Mouse (Mus musculus) liver (tissue): Measurements from ENCODE around the gene Tmem268.

Experiments used
- DNase-seq: peaks from one replicate; pipeline ENCODE4 v3.0.0-alpha.2; 2020; ENCODE audit warnings: mixed read lengths

The Tmem268 gene

DNA sequence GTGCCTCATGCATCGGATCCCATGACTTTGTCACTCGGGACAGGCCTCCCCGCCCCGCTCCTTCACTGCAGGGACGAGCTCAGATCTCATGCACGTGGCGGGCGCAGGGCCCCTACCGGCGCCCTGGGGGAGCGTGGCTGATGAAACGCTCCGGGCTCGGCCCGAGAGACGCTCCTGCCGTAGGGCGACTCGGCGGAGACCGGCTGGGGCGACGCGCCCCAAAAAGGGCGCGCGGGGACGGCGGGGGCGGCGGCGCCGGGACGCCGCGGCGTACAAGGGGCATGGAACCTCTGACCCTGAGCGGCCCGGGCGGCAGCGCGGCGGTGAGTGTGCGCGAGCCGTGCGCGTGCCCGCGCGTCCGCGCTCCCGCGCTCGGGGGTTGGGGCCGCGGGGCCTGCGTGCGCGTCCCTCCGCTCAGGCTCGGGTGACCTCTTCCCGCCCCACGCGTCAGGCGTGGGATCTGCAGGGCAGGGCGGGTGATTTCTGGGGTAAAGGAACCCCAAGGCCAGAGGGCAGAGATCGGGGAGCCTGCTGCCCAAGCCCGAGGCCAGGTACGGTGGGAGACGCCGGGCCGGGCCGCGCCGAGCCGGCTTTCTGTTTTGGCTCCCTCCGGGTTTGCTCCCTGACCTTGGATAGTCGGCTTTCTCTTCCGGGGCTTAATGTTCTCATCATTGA is at the start of gene Tmem268:
Gene Tmem268 (plus strand): TSS at position 375 of the 675 bp plus-strand sequence.
- peak; percentile 79 for DNase-seq

- no peak for DNase-seq
Observed at GRCm38 (mm10) chr4:63512921-63513320, 45.7 kb upstream of the Tmem268 start.

- no peak for DNase-seq
Observed at GRCm38 (mm10) chr4:63514454-63514984, 44.1 kb upstream of the Tmem268 start.

DNA sequence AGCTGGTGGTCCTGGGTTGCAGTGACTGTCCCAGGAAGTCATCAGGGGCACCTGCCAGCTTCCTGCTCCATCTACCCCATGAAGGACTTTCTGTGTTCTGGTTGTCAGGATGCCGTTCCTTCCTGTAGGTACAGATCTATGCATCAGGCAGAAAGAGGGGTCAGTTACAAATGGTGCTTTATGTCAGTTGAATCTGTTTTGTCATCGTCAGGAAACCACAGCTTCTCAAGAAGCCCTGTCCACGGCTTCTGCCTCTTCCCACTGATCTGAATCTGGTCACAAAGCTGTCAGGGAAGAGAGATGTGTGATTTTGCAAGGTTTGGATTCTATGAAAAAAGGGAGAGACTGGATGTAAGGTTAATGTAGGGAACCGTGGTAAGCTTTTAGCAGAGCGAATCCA is 43.6 kb upstream of the Tmem268 start:
- DNase-seq = no peak

GRCm38 (mm10) chr4:63521813-63522419 is 36.7 kb upstream of the Tmem268 start:
- no peak for DNase-seq

DNA sequence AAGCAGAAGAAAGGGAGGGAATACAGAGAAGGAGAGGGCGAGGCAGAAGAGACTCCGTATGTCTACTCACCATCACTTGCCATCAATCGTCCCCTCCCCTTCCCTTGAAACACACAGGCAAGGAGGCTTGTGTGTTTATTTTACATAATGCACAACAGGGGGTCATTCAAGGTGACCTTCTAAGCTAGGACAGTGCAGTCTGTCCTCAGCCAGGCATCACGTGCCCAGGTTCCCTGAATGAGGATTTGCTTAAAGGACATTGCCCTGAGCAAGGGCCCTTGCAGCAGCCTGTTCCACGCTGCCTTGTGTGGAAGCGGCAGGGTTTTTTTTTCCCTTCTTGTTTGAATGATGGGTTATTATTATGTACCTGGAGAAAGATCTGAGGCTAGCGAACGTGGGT is 33.1 kb upstream of the Tmem268 start:
- DNase-seq = no peak

DNA sequence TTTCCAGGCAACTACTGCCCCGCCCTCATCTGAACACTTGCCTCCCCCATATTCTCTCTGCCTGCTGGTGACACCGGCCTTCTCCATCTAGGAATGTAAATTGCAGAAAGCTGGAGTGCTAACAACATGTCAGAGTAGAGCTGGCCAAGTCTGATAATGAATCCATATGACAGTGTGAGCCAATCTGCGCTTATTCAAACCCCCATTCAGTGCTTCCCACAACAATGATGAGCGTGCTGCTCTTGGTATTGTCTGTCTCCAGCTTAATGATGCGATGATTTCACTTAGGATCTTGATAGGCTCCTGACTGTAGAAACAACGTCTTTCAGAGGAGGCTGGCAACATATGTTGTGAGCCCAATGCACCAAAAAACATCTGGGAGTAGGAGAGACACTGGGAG is 29.6 kb upstream of the Tmem268 start:
- DNase-seq = no peak

DNA sequence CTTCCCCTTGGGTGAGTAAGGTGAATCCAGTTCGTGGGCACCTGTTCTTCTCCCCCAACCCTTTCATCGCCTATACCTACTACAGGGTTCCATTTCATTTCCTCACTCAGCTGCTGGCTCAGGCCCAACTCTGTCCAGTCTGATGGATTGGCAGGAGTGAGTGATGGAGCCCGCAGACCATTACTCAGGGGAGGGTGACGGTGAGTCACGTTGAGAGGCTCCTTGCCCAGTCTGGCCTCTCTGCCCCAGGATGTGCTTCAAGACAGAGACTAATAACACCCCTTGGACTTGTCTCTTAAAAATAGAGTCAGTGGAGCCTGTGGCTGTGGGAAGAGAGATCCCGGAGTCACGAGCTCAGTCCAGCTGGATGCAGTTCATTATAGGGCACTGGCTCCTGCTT is 28.2 kb upstream of the Tmem268 start:
- DNase-seq = no peak

- no peak for DNase-seq
Observed at GRCm38 (mm10) chr4:63537602-63538001, 21.0 kb upstream of the Tmem268 start.

DNA sequence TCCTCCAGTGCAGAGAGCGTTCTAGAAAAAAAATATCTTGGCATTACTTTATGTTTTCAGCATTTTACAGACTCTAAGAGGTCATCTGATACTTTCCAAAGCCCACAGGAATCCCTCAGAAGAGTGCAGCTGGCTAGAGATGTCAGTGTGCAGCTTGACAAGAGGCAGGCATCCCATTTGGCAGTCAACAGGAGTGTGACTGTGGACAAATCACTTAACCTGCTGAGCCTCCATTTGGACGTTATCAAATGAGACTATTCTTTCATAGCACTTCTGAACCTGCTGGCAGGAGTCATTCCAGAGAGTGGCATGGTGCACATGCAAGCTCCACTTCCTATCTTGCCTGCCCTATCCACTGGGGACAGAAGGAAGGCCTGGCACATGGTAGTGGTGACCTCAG is 16.4 kb upstream of the Tmem268 start:
- no peak for DNase-seq

DNA sequence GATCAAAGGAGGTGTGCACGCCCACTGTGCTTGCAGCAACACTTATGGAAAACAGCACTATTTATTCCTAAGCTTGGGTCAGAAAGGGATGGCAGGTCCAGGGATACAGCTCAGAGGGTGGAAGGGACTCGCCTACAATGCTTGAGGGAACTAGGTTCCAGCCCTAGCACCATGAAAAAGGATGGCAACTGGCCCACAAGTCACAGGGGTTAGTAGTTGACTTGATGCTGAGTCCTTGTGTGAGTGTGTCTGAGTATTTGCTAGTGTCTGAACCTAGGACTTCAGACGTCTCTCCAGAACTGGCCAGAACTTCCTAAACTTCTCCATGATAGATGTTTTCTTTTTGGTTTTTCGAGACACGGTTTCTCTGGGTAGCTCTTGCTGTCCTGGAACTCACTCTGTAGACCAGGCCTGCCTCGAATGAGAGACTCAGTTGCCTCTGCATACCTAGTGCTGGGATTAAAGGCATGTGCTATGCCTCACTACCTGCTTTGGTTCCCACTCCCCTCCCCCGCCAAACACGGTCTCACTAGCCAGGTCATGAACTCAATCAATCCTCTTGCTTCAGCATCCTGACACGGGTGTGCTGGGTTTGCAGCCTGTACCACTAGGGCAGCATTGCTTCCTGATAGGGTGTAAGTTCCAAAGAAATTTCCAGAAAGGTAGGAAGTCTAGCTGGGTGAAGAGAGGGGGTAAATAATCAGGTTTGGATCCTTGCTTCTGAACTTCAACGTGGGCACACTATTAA is 14.7 kb upstream of the Tmem268 start:
- peak; percentile 19 for DNase-seq

DNA sequence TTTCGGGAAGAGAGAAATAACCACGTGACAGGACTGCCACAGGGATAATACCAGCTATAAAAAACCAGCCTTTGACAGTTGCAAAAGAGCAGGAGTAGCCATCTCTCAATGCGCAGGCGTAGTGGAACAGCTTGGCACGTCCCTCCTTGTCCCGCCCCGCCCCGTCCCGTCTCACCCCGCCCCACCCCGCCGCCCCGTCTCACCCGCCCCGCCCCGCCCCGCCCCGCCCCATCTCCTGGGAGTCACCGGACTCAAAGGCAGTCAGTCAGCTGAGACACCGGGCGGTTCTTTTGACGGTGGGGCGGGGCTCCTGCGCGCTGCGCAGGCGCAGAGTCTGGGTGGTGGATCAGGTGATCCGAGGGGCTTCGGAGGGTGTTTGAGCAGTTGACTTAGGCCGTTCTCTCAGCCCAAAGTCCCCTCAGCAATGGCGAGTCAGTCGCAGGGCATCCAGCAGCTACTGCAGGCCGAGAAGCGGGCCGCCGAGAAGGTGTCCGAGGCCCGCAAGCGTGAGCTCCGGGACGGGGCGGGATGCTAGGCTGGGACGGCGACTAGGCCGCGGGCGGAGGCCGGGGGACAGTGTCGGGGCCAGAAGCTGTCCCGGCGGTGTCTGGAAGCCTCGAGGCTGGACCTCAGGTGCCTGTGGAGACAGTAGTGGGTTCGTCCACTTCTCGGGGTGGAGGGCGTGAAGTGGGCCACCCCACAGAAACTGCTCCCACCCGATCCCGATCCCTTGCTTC is 13.9 kb upstream of the Tmem268 start, which contains the start of gene Atp6v1g1:
Gene Atp6v1g1 (plus strand): TSS at position 279 of the 737 bp plus-strand sequence.
- DNase-seq = peak; percentile 96

- DNase-seq = no peak
Observed at GRCm38 (mm10) chr4:63545231-63545958, 13.2 kb upstream of the Tmem268 start.

- DNase-seq = no peak
Observed at GRCm38 (mm10) chr4:63546441-63547055, 12.0 kb upstream of the Tmem268 start.

DNA sequence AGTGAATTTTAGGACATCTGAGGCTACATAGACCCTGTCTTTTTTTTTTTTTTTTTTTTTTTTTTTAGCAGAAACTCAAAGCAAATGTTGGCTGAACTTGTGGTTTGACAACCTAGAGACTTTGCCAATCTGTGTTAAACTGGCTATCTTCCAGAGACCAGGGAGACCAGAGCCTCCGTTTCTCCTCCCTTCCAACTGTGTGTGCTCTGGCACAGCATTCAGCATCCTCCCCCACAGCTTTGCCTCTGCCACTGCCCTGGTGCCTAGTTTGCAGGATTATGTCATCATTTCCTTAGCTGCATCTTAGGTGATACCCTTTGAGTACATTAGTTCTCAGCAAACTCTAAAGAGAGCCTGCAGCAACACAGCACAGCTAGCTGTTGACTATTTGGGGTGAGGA is 10.8 kb upstream of the Tmem268 start:
- no peak for DNase-seq

DNA sequence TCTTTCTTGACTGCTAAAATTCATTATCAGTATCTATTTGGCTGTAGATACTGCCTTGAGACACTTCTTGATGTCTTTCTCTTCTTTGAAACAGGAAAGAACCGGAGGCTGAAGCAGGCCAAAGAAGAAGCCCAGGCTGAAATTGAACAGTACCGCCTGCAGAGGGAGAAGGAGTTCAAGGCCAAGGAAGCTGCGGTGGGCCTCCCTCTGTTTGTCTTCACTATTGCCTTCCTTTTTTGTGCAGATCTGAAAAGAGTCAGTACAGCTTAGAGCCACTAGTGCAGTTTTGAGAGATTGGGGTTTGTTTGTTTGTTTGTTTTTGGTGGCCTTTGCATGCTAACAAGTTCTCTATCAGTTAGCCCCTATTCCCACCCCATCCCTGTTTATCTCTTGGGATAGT is 10.1 kb upstream of the Tmem268 start:
- DNase-seq = no peak

DNA sequence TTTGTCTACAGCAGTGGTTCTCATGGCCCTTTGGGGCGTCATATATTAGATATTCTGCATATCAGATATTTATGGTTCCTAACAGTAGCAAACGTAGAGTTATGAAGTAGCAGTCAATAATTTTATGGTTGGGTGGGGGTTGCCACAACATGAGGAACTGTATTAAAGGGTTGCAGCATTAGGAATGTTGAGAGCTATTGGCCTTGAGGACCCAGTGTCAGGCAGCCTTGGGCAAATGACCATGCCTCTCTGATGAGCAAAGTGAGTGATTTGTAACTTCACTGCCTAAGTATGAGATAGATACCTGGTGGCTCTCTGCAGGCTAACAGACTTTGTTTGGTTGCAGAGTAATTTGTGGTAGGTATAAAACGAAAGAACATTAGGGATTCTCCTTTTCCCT is 7.7 kb upstream of the Tmem268 start:
- DNase-seq = no peak

GRCm38 (mm10) chr4:63552865-63553264 is 5.7 kb upstream of the Tmem268 start:
- DNase-seq = no peak

- DNase-seq = no peak
Observed at GRCm38 (mm10) chr4:63553789-63554576, 4.6 kb upstream of the Tmem268 start.

GRCm38 (mm10) chr4:63554616-63555015 is 4.0 kb upstream of the Tmem268 start:
- DNase-seq = no peak

DNA sequence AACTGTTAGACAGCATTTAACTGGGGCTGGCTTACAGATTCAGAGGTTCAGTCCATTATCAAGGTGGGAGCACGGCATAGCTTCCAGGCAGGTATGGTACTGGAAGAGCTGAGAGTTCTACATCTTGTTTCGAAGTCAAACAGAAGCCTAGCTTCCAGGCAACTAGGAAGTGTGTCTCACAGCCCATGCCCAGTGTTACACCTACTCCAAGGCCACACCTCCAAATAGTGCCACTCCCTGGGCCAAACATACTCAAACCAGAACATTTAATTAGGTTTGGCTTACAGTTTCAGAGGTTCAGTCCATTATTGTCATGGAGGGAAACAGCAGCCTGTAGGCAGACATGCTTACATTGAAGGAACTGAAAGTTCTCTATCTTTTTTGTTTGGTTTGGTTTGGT is 3.5 kb upstream of the Tmem268 start:
- no peak for DNase-seq
